Mouse (Mus musculus) kidney, embryonic 14.5 days (tissue): ENCODE measurements at regions not wholly inside any gene's neighbourhood (a gene's known extent, or its start where the extent isn't known, plus 50 kb on each side); places are given as distances from the start of the nearest gene placed in this dataset.

Source experiments
- ATAC-seq: fragments of 200-750 bp; cut with Nextera tagmentation; 2 replicates; pipeline ENCODE4 v1.8.0; 2017; ENCODE audit warnings: moderate number of reproducible peaks, mild to moderate bottlenecking, moderate TSS enrichment, moderate library complexity; ENCODE audit not compliant: low FRiP score, low TSS enrichment
- H3K27ac ChIP-seq: fragments of 300-500 bp; sonication (generic); 2 replicates; pipeline ENCODE4 v1.5.1; 2014; ENCODE audit warnings: low read depth, mild to moderate bottlenecking, low read length, moderate library complexity, mixed read lengths
- H3K27me3 ChIP-seq: fragments of 300-500 bp; sonication (generic); 2 replicates; pipeline ENCODE4 v1.6.1; 2014; ENCODE audit warnings: mild to moderate bottlenecking, low read length; ENCODE audit not compliant: control insufficient read depth, insufficient read depth
- H3K36me3 ChIP-seq: fragments of 300-500 bp; sonication (generic); 2 replicates; pipeline ENCODE4 v1.6.1; 2014; ENCODE audit warnings: low read length, mixed read lengths; ENCODE audit not compliant: control insufficient read depth, insufficient read depth
- H3K4me1 ChIP-seq: fragments of 300-500 bp; sonication (generic); 2 replicates; pipeline ENCODE4 v1.6.1; 2014; ENCODE audit warnings: low read length, mixed read lengths; ENCODE audit not compliant: control insufficient read depth, insufficient read depth
- H3K4me2 ChIP-seq: fragments of 300-500 bp; sonication (generic); replicated peaks from 2 replicates; pipeline ENCODE4 v1.6.1; 2014; ENCODE audit warnings: low read depth, mild to moderate bottlenecking, low read length
- H3K4me3 ChIP-seq: fragments of 300-500 bp; sonication (generic); 2 replicates; pipeline ENCODE4 v1.5.1; 2014; ENCODE audit warnings: mild to moderate bottlenecking, low read length
- H3K9ac ChIP-seq: fragments of 300-500 bp; sonication (generic); 2 replicates; pipeline ENCODE4 v1.6.1; 2014; ENCODE audit warnings: low read depth, mild to moderate bottlenecking, low read length, moderate library complexity
- H3K9me3 ChIP-seq: fragments of 300-500 bp; sonication (generic); 2 replicates; pipeline ENCODE4 v1.6.1; 2016; ENCODE audit warnings: low read length; ENCODE audit not compliant: control insufficient read depth
- WGBS: fragments of 180-500 bp; shearing (Covaris S2); extraction: QIAGEN DNeasy Blood & Tissue Kit; methylation state at CpG from one replicate; pipeline ENCODE4 v1.1.7; 2014; 5-methylcytosine and 5-hydroxymethylcytosine counted together

DNA sequence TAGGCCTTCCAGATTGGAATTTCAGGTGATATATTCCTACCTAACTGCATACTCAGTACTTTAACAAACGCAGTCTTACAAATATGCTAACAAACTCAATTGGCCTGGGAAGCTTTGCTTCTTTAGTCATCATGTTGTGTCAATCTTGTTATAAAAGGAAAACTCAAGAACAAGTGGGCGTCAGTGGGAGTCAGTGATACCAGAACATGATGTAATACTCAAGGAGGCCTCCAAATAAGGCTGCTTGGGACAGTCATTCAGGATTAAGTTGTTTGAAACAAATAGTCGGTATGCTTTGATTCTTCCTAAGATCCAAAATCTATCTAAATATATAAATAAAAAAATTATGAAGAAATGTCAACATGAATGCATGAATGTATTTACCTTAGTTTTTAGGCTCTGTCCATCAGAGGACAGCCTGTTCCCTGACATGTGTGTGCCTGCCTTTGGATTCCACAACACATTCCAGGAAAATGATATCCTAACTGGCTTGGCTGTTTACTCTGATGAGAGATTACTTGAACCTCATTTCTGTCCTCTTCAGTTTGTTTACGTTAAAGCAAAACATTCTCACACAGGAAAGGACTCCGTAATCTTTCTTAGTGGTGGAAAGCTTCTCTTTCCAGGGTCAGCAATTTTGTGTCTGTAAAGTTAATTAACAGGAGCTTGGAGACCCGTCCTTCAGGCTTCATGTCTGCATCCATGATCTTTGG, 345.7 kb upstream of the Marcks start:
- no peak for ATAC-seq

DNA sequence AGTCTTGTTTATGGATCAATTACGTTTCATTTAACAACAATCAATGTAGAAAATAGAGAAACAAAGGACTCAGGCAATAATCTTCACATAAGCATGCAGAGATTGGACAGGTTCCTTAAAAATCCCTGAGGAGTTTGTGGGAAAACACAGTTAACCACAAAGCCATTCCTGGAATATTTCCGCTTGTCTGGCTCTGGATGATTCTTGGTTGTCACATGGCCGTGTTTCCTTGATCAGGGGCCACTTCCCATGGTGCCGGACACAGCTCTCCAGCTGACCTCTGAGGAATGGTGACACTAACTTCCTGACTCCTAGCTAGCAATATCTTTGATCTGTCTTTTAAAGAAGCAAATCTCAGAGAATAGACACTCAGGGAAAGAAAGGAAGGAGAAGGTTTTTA, 344.8 kb upstream of the Marcks start:
- no peak overlapping the region for H3K9ac ChIP-seq
- no peaks in the 10 kb centered on the region for H3K9me3 ChIP-seq

More for the DNA sequence above, 345.7 kb upstream of the Marcks start:
- Histone ChIP-seq H3K4me2 (no peak overlapping the region), H3K36me3 (no peaks in the 10 kb centered on the region), H3K4me3 (no peak overlapping the region), H3K9ac (no peak overlapping the region), H3K27me3 (no peaks in the 10 kb centered on the region), H3K4me1 (no peaks in the 10 kb centered on the region), H3K9me3 (no peaks in the 10 kb centered on the region), H3K27ac (no peak overlapping the region)
- 69% methylated on average over 6 of the region's 6 CpGs for WGBS

GRCm38 (mm10) chr10:37481879-37482278, 343.2 kb upstream of the Marcks start:
- Histone ChIP-seq H3K9me3 (no peaks in the 10 kb centered on the region), H3K27me3 (no peaks in the 10 kb centered on the region), H3K4me2 (no peak overlapping the region), H3K36me3 (no peaks in the 10 kb centered on the region), H3K4me3 (no peak overlapping the region), H3K27ac (no peak overlapping the region), H3K9ac (no peak overlapping the region), H3K4me1 (no peaks in the 10 kb centered on the region)
- no peak for ATAC-seq
- WGBS: 92% methylated on average over 1 of the region's 1 CpGs

More for the DNA sequence above, 344.8 kb upstream of the Marcks start:
- Histone ChIP-seq H3K4me3 (no peak overlapping the region), H3K4me1 (no peaks in the 10 kb centered on the region), H3K36me3 (no peaks in the 10 kb centered on the region), H3K4me2 (no peak overlapping the region), H3K27ac (no peak overlapping the region), H3K27me3 (no peaks in the 10 kb centered on the region)
- no peak for ATAC-seq
- 47% methylated on average over 4 of the region's 4 CpGs for WGBS

DNA sequence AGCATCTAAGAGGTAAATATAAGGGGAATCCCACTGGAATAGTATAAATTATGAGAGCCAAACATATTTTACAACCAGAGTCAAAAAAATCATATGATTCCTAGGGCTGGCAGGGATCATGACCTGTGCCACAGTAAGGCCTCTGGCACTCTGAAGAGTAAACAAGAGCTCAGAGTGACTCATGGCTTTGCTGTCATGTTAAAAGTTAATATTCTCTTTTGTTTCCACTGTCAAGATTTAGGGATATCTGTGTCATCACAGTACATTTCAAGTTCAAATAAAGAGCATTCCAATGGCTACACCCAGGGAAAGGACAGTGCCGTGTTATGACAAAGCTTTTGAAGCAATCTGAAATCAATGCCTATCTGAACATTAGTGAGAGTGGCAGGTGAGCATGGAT, 341.6 kb upstream of the Marcks start:
- H3K4me2 ChIP-seq: no peak overlapping the region
- WGBS: 73% methylated on average over 1 of the region's 1 CpGs
- no peak overlapping the region for H3K9ac ChIP-seq
- H3K27ac ChIP-seq: no peak overlapping the region
- H3K9me3 ChIP-seq: no peaks in the 10 kb centered on the region
- no peaks in the 10 kb centered on the region for H3K36me3 ChIP-seq
- no peaks in the 10 kb centered on the region for H3K27me3 ChIP-seq
- no peaks in the 10 kb centered on the region for H3K4me1 ChIP-seq
- ATAC-seq: no peak
- no peak overlapping the region for H3K4me3 ChIP-seq

DNA sequence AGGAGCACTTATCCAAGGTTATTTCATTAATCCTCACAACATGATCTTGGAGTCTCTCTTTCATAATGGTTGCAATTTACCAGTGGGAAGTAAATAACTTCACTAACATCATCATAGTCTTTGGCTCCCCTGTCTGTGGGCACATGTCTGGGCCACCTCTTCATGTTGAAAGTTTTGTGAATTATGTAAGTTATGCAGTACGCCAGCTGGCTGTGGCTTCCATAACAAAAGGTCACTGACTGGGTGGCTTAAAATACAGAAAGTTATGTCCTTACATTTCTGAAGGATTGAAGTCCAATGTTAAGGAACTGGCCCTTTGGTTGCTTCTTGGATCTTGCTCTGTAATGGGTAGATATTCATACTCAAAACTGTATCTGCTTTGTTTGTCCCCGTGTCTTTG, 339.4 kb upstream of the Marcks start:
- no peak overlapping the region for H3K4me3 ChIP-seq
- no peak overlapping the region for H3K27ac ChIP-seq
- no peaks in the 10 kb centered on the region for H3K4me1 ChIP-seq
- WGBS: 94% methylated on average over 2 of the region's 2 CpGs
- no peaks in the 10 kb centered on the region for H3K36me3 ChIP-seq
- H3K9ac ChIP-seq: no peak overlapping the region
- no peaks in the 10 kb centered on the region for H3K27me3 ChIP-seq
- H3K9me3 ChIP-seq: no peaks in the 10 kb centered on the region
- H3K4me2 ChIP-seq: no peak overlapping the region
- no peak for ATAC-seq

- Histone ChIP-seq H3K4me3 (no peak overlapping the region), H3K9ac (no peak overlapping the region), H3K4me2 (no peak overlapping the region), H3K36me3 (no peaks in the 10 kb centered on the region), H3K9me3 (no peaks in the 10 kb centered on the region), H3K4me1 (no peaks in the 10 kb centered on the region), H3K27ac (no peak overlapping the region), H3K27me3 (no peaks in the 10 kb centered on the region)
- 88% methylated on average over 5 of the region's 5 CpGs for WGBS
- ATAC-seq: no peak
These were observed 334.4 kb upstream of the Marcks start for GRCm38 (mm10) chr10:37473086-37473485.

DNA sequence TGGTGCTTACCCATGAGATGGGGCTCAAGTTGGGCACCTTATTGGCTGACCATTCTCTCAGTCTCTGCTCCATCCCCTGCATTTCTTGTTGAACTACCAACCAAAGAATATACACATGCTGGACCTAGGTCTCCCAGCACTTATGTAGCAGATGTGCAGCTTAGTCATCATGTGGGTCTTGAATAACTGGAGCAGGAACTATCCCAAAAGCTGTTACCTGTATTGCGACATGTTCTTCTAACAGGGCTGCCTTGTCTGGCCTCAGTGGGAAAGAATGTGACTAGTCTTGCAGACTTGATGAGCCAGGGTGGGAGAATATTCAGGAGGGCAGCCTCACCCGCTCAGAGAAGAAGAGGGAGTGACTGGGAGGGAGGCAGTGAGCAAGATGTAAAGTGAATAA, 318.7 kb upstream of the Marcks start:
- no peak overlapping the region for H3K4me3 ChIP-seq
- H3K9me3 ChIP-seq: no peaks in the 10 kb centered on the region
- no peak for ATAC-seq
- no peaks in the 10 kb centered on the region for H3K36me3 ChIP-seq
- H3K4me2 ChIP-seq: no peak overlapping the region
- H3K27ac ChIP-seq: no peak overlapping the region
- WGBS: 80% methylated on average over 2 of the region's 2 CpGs
- no peaks in the 10 kb centered on the region for H3K4me1 ChIP-seq
- H3K27me3 ChIP-seq: no peaks in the 10 kb centered on the region
- H3K9ac ChIP-seq: no peak overlapping the region

- Histone ChIP-seq H3K4me2 (no peak overlapping the region), H3K27me3 (no peaks in the 10 kb centered on the region), H3K4me1 (no peaks in the 10 kb centered on the region), H3K27ac (no peak overlapping the region), H3K9ac (no peak overlapping the region), H3K9me3 (no peaks in the 10 kb centered on the region), H3K36me3 (no peaks in the 10 kb centered on the region), H3K4me3 (no peak overlapping the region)
- WGBS: 84% methylated on average over 2 of the region's 2 CpGs
- ATAC-seq: no peak
These were observed 311.2 kb upstream of the Marcks start for GRCm38 (mm10) chr10:37449894-37450293.

DNA sequence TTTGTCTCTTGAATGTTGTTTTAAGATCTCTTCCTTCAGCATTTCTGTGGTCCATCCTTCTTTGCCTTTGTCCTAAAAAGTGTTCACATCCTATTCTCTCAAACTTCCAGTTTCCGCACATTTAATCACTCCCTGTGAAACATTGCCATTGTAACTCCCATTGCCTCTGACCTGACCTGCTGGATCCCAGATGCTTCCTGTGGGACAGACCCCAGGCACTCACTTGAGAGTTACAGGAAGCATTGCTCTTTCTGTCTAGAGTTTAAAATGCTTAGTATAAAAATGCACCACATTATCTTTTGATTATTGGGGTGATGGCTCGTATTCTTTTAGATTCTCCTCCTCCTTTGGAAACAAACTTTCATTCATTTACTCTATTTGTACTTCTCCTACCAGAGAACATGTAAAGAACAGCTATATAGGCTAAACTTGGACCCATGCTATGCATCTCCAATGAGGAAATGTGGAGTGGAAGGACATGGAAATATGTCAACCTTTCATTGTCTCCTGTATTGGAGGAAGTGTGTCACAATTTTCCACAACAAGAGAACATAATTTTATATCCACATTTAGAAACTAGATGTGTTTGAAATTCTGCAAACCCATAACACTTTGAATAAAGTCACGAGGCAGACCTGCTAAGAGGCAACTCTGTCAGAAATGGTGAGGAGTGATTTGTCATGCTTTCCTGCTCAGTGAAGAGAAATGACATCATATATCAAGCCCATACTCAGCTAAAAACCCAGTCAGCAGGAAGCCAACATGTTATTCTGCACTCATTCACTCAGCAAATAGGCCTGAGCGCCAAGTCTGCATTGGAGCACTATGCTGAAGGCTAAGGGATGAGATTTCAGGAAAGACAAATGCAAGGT, 308.8 kb upstream of the Marcks start:
- no peaks in the 10 kb centered on the region for H3K4me1 ChIP-seq
- no peak overlapping the region; the same call in 1 of the 2 replicates for H3K27ac ChIP-seq
- 64% methylated on average over 4 of the region's 4 CpGs for WGBS
- H3K9ac ChIP-seq: no peak overlapping the region
- H3K4me2 ChIP-seq: no peak overlapping the region
- no peaks in the 10 kb centered on the region for H3K27me3 ChIP-seq
- no peaks in the 10 kb centered on the region for H3K9me3 ChIP-seq
- no peaks in the 10 kb centered on the region for H3K36me3 ChIP-seq
- no peak for ATAC-seq
- H3K4me3 ChIP-seq: no peak overlapping the region
